Mouse (Mus musculus) gastrocnemius, postnatal 25 days (tissue): ENCODE measurements around the gene Tubgcp4. TPM values are rescaled to one million over a fixed set of nuclear protein-coding genes. Genes with fewer than 3 reads are reported as not detected.
"Not testable (repeated sequence)": the region's sequence is repeated elsewhere in the genome, so short reads cannot be mapped to it uniquely, and the experiment has no call there.

Experiments
- DNase-seq: peaks from one replicate; pipeline ENCODE4 v3.0.0; 2022
- long read RNA-seq, 2 experiments: library from polyadenylated mRNA; stranded (forward); transcript quantifications; one replicate each; pipeline ENCODE4 v2.0.0; 2021
- total RNA-seq, 2 experiments: library from RNA; stranded (reverse); gene quantifications; 1 replicate in 1 of 2; 2 replicates in 1 of 2; pipeline ENCODE4 v1.2.3; 2021

Gene Tubgcp4
- total RNA-seq, result 10 to 100 TPM in 1 of 2 experiments, 1 to 10 TPM in 1; 9.9 to 11.8 TPM
- long read RNA-seq, experiment 1, full-length matches to known transcripts, result 4 of 5 reads
- long read RNA-seq, experiment 1, partial matches to known transcripts, result 0 of 5 reads
- long read RNA-seq, experiment 1, other reads (novel, unspliced or antisense), result 1 of 5 reads
- long read RNA-seq, experiment 2, full-length matches to known transcripts, result 7 of 13 reads
- long read RNA-seq, experiment 2, partial matches to known transcripts, result 1 of 13 reads
- long read RNA-seq, experiment 2, other reads (novel, unspliced or antisense), result 5 of 13 reads

DNA sequence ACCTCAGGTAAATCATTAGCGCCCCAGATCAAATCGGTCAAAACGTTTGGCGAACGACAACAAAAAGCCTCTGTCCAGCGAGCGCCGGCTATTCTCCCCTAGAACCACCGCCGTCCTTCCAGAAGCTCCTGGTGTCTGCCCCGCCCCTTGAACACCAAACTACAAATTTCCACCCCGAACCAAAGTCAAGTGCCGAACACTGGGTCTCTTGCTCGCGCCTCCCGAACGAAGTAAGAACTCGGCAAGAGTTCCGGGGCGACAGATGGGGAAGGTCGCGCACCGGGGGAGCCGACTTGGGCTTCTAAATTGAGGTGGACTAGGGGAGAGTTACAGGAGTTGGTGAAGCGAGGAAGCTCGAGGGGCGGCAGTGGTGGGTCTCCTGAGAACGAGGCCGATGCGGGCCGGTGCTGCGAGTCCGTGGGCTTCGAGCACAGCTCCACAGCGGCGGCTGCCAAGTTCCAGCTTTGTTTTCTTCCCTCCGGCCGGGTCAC lies at the start of gene Tubgcp4:
Gene Tubgcp4 (plus strand): TSS at position 174 of the 491 bp plus-strand sequence.
- DNase-seq, result peak; percentile 18

DNA sequence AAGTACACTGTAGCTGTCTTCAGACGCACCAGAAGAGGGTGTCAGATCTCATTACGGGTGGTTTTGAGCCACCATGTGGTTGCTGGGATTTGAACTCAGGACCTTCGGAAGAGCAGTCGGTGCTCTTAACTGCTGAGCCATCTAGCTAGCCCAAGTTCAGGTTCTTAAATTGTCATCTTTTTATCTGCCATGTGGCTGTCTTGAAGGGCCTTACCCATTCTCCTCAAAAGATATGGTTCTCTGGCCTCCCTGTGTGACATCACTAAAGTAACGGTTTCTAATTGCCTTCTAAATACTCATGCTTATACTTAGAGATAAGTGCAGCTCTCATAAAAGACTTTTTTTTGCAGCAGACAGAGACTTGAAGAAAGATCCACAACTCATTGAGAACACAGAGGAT lies 44.2 kb upstream of the Tubgcp4 start:
- DNase-seq, result not testable (repeated sequence)

DNA sequence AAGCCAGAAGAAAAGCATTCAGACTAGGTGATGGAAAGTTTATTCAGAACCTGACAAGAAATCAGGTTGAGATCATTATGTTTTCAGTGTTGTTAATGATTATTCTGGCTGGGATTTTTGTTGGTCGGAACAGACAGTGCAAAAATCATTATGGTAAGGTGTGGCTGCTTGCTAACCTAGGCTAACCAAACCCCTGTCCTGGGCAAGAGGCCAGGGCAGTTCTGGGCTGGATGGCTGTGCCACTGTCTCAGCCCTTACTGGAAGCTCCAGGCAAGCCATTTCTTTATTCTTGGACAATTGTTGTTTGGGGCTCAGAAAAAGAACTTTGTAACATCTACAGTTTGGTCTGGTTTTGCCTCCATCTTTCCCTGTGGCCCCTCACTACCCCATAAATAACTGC lies 42.9 kb upstream of the Tubgcp4 start:
- no peak for DNase-seq

DNA sequence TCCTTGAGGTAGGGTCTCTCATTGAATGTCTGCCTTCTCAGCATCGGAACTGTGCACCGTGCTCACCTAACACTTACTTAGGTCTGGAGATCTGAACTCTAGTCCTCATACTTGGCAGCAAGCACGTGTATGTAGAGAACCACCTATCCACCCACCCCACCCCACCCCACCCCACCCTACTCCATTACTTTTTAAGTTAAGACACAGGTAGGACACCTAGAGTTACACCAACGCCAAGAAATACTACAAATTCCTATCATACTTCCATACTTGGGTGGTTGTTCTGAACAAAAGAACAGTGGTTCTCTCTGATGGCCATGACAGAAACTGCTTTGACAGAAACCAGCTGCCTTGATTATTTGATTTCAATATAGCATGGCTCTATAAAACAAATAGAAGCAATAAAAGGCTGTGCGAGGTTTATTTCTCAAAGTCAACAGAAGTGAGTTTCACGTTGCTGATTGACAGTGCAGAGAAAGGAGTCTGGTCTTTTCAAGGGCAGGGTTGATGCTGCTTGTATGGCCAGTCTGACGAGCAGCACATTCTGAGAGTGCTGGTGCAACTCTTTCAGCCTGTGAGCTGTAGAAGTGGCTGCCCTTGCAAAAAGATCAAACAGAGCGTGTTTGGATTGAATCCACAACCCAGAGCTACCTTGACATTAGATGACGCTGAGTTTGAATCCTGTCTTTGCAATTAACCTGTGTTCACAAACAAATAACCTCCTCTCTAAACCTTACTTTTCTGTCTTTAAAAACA lies 41.4 kb upstream of the Tubgcp4 start:
- DNase-seq, result no peak

DNA sequence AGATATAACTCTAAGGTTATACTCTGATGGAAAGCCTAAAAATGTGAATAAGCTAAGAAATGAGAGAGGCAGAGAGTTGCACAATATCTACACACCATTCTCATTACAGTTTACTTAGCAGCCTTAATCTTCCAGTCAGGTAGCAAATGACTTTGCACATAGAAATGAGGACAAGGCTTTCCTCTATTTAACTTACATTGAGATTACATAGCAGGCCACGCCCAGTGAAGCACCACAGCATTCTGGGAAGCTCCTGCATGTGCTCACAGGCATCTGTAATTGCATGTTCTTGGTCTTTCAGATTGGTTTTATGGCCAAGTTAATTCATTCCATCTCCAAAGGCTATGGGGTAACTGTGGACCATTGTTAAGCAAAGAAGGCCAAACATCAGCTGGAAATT lies 37.6 kb upstream of the Tubgcp4 start:
- no peak for DNase-seq

DNA sequence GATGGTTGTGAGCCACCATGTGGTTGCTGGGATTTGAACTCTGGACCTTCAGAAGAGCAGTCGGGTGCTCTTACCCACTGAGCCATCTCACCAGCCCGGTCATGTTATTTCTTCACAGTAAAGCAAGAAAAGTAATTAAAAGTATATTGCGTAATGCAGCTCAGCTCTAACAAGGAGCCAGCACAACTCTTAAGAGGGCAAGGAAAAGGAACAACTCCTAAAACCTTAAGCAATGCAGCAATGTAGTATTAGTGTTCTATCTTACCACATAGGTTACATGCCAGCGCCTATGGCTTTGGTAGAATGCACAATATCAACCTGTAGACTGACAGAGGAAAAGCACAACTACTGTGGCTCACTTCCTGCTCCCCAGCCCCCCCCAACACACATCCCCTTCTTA lies 33.1 kb upstream of the Tubgcp4 start:
- no peak for DNase-seq

DNA sequence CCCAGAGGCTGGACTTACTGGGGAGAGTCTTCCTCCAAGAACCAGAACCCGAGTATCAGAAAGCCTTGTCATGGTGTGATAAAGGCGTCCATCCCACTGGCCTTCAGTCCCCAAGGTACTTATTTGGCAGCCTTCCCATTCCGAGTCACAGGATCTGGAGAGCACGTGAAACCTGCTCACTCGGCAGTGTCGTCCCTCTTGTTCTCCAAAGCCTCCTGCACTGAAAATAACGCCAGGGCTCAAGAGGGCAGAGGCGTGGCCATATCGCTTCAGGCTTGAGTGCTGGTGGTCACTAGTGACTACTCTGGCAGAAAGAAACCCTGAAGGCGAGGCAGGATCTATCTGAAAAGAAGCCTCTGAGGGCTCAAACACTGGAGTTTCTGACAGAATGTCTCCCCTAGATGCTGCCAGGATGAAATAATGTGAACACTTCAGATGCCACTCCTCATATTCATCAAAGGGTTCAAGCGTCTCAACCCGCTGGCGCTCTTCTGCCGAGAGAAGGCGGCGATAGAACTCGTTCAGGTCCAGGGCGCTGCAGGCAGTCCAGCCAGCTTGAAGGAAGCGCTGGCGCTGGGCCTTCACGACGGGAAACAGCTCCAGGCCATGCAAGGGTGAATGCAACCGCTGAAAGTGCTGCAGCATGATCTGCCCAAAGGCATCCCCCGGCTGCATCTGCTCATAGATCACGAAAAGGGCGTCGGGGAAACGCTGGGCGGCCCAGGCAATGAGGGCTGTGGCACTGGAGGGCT lies 31.0 kb upstream of the Tubgcp4 start:
- no peak for DNase-seq

DNA sequence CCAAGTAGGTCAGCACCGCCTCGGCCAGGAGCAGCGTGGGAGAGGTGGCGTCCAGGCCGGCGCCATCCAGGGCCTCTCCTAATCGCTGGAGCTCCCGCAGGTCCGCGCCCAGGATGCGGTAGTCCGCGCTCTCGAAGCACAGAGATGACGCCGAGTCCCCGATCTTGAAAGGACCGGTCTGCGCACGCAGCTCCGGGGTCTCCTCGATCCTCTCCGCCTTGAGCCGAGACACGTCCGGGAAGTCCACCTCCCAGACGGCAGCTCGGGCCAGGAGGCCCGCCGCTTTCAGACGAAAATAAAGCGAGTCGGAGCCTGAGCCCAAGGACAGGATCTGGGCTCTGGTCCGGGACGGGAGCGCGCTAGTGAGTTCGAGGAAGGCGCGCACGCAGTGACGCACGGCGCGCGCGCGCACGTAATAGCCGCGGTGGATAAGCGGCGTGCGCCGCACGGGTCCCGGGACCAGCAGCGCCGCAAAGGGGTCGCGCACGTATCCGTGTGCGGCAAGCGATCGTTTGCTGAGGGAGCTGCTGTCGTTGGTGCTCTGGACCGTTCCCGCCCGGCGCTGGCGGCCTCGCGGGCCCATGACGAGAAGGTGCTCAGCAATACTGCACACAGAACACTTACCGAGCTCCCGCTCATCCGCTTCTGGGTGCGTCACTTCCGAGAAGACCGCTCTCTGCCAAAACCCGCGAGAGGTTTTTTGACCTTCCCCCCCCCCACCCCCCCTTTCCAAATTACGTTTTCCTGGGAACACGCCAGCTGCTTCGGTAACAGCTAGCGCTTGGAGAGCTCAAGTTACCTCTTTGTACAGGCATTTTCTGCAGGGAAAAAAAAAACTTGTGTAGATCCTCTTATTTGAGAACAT lies 30.2 kb upstream of the Tubgcp4 start, which contains the start of the genes Adal and Lcmt2:
Gene Adal (plus strand): TSS at position 411 of the 865 bp plus-strand sequence.
Gene Lcmt2 (minus strand): TSS at position 636 of the 865 bp plus-strand sequence.
- DNase-seq, result peak; percentile 90

DNA sequence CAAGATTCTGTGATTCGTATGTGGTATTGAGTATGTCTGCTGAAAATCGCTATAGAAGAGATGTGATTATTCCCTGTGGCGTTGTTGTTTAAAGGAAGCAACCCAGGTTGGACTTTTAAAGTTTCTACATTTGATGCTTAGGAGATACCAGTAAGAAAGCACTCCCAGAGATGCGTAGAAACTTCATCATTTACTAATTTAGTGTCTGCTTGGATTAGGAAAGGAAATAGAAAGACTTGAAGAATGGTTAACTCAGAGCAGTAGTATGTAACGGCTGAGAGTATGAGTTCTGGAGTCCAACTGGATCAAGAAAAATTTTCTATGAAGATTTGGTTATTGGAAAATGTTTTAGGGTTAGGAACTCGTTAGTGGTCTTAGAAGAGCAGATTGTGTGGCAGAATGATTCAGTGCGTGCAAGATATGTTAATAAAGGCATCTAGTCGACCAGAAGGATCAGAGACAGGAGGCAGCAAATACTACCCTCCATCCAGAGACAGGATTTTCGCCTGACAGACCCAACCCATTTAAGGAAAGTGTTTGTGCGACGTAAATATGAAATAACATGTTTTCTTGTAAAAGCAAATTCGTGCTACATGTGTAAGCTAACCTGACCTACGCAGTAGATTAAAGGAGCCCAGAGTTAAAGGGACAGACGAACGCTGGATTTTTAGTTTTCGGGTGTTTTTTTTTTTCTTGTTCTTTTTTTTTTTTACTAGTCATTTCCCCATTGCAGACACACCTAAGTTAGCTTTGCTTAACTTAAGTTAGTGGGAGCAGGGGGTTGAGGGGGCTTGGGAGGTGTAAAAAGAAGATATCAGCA lies 29.0 kb upstream of the Tubgcp4 start:
- DNase-seq, result no peak

DNA sequence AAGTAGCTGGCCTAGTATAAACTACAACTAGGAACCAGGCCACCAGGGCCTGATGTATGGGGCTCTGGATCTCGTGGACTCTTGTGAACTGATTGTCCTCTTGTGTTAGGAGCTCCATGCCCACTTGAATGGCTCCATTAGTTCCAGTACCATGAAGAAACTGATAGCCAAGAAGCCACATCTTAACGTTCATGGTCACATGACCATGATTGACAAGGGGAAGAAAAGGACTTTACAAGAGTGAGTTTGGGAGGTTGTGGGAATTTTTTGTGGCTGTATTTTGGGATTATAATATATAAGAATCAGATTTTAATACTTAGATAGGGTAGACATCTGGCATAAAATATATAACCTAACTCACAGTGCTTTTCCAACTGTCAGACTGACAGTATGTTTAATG lies 28.0 kb upstream of the Tubgcp4 start:
- DNase-seq, result no peak

DNA sequence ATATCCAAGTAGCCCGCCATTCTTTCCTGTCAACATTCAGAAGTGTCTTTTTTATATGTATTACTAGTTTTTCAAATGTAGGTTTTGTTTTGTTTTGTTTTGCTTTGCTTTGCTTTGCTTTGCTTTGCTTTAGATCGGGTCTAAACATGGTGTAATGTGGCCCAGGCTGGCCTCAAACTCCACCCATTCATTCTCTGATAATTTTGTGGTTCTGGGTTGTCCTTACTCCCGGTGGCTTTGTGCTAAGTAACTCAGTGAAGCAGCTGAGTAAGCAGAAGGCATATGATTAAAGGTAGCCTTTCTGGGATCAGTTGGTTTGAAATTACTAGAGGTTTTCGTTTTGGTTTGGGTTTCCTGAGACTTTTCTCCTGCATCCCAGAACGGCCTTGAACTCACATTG lies 20.8 kb upstream of the Tubgcp4 start:
- DNase-seq, result no peak

DNA sequence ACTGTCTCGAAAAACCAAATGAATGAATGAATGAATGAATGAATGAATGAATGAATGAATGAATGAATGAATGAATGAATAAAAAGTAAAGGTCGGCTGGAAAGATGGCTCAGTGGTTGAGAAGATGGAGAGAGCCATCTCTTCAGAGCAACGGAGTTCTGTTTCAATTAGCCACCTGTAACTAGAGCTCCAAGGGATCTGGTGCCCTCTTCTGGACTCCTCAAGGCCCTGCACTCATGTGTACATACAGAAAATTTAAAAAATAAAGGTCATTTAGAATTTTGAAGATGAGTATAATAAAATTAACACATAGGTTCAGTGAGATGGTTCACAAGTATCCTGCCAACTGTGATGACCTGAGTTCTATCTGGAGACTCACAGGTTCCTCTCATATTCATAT lies 17.4 kb upstream of the Tubgcp4 start:
- no peak for DNase-seq

DNA sequence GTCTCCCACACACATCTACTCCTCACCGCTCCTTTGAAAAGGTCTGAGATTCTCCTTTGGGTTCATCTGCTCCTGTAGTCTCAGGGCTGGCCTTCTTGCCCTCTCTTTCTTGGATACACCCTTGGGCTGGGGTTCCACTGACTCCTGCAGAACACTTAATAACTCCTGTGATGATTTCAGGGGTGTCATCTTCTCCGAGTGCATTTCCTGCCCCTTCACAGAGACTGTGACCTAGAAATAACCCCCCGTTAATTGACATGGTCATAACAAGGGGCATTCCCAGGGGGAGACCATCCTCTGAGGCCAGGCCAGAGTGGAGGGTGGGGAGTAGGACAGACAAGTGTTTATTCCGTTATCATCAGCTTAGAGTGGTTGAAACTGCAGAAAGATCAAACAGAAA lies 1.3 kb upstream of the Tubgcp4 start:
- DNase-seq, result no peak

DNA sequence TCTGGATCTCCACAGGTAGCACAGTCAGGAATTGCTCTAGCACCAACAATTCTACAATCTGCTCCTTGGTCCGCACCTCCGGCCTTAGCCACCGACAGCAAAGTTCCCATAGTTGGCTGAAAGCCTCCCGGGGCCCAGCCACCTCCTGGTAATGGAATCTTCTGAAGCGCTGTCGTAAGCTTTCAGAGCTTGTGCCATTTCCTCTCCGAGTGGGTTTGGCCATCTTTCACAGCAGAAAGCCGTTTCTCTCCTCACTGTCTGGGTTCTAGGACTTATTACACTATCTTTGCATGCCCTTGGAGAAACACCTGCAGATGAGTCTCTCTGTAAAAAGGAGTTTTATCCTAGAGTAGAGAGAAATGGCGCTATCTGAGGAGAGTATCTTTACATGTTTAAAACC lies 552 bp upstream of the Tubgcp4 start:
- DNase-seq, result no peak

DNA sequence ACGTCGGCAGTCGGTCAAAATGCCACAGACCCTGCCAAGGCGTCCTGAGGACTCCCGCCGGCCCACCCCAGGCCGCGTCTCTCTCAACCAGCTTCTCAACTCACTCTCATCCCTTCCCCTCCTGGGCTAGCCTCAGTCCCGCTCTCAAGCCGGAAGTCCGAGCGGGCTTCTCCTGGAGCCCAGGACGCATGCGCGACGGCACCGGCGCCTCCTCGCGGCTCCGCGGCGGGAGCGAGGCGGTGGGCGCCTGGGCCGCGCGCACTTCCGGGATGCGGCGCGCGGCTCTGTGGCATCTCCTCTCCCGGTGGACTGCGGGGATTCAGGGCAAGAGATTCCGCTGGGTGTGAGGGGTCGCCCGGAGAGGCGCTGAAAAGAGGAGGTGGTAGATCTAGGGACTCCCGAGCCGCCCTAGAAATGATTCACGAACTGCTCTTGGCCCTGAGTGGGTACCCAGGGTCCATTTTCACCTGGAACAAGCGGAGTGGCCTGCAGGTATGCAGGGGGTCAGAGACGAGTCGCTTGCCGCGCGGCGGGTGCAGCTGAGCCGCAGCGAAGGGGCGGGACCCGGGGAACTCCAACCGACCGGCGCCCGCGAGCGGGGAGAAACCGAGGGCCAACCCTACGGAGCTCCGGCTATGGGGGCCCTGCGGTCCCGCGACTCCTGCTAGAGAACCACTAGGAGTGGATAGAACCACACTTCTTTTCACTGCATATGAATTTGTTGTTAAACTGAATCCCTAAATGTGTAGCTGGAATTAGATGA lies 707 bp downstream of the Tubgcp4 start, which contains the start of gene Zscan29:
Gene Zscan29 (minus strand): TSS at position 146 of the 763 bp plus-strand sequence.
- DNase-seq, result peak; percentile 88

DNA sequence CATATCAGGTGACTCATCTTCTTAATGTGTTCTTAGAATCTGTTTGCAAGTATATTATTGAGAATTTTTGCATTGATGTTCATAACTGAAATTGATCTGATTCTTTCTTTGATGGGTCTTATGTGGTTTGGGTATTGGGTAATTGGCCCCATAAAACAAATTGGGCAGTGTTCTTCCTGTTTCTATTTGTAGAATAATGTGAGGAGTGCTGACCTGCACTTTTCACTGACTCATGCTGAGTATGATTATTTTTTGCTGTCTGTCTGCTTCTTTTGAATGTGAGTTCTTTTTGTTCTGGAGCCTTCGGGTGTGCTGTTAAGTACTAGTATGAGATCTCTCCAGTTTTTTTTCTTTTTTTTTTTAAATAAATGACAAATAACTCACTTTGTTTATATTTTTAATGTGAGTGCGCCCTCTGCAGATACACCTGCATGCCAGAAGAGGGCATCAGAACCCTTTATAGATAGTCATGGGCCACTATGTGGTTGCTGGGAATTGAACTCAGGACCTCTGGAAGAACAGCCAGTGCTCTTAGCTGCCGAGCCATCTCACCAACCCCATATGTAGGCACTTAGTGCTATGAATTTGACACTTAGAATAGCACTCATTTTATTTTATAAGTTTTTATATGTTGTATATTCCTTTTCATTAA lies 8.5 kb downstream of the Tubgcp4 start:
- no peak for DNase-seq

DNA sequence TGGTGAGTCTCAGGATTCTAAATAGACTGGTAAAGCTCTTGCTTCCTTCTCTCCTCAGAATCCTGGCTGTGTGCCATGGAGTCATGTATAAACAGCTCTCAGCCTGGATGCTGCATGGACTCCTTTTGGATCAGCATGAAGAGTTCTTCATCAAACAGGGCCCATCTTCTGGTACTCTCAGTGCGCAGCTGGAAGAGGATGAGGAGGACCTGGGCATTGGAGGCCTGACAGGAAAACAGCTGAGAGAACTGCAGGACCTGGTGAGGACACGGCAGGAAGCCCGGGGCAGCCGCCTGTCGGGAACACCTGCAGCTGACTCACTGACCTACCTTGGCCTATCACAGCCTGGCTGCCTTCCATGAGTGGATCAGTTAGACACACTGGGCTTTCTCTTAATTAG lies 13.0 kb downstream of the Tubgcp4 start:
- DNase-seq, result no peak

DNA sequence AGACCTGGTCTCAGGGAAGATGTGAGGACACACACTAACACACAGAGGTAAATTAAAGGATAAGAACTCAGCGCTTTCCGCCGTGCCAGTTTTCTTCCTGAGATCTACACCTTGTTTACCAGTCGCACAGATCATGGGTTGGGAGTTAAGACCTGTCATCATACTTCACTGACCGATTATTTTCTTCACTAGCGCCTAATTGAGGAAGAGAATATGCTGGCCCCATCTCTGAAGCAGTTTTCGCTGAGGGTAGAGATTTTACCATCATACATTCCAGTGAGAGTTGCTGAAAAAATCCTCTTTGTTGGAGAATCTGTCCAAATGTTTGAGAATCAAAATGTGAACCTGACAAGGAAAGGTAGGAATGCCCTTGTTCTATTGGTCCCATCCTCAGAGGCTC lies 13.7 kb downstream of the Tubgcp4 start:
- no peak for DNase-seq

DNA sequence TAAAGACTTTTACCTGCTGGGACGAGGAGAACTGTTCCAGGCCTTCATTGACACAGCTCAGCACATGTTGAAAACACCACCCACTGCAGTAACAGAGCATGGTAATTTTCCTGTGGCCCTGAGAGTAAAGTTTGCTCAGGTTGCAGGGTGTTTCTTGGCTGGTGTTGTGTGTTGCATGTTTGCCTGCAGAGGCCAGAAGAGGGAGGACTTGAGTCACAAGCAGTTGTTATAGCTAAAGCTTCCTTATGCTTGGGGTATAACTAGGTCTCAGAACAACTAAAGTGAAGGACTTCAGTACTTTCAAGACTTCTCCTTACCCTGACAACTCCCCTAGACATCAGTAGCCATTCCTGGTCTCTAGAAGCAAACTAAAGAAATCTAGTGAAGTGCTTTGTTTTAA lies 18.1 kb downstream of the Tubgcp4 start:
- no peak for DNase-seq
